22 mouse cellular contexts compared by ENCODE assay signal in the genomic region with DNA sequence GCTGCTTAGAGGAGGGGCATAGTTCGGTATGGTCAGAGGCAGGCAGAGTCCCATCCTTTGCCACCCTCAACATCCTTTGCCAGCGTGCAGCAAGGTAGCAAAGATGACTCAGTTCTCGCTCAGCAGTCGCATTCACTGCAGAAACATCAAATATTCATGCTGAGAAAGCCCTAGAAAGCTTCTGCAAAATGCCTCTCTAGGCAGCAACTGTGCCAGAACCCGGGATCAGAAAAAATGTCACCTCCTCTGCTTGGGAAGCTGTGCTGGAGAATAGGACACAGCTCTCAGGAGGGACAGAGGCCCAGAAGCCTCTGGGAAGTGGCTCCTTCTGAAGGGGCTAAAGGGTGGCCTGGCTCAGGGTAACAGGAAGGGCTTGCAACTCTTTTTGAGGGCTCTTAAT. TPM values are rescaled to one million over a fixed set of nuclear protein-coding genes. Genes with fewer than 3 reads are reported as not detected.
A peak's percentile ranks its signal among the peaks of the same experiment; 100 is the strongest.
DNase-seq lines count a peak whose midpoint lies in the region; ATAC-seq lines count a peak whose summit lies in the region.
"Had no signal": no experiment of that assay in that cellular context is flagged by ENCODE, and none has a peak within 500 bp of the region (broad histone marks: within the 10 kb centered on the region; RNA-seq: fewer than 3 reads in every experiment).

No protein-coding gene starts in this region.

- intact Hi-C loops in left cerebral cortex, postnatal 10 days (cut with DNase I) = no loop called here

- no peak for DNase-seq in frontal cortex, postnatal 14 days (ENCODE audit: low spot score in 2 of 2)
- DNase-seq in left cerebral cortex, adult 18-20 months (ENCODE audit: low spot score in 2 of 2) = peak; percentile 12 to 16
- no peak for DNase-seq in left cerebral cortex, postnatal 10 days (ENCODE audit: extremely low spot score in 1 of 2, low spot score in 2 of 2)
- DNase-seq in right cerebral cortex, adult 18-20 months = peak; percentile 32
- DNase-seq in right cerebral cortex, postnatal 4 days = no peak
- DNase-seq in cerebellum, adult 9-11 months = no peak
- DNase-seq: adrenal gland, postnatal 10 days; B cell, adult 2 months; cerebellum, adult 11-12 months; cerebellum, adult 9-10 months; cerebellum, postnatal 36 days; gastrocnemius, postnatal 36 days; heart, adult 18-20 months; heart, postnatal 14 days had no signal

- ATAC-seq in frontal cortex, adult (ENCODE audit: low TSS enrichment) = peak; percentile 93
- ATAC-seq: CD4-positive, CD25-positive, alpha-beta regulatory T cell, adult 4 months; forebrain, embryonic 16.5 days; hindbrain, postnatal 0 days had no signal

RNA-seq across cellular contexts. Expression of a gene that starts 2.7 kb away (rescaled TPM):
- total RNA-seq in left cerebral cortex, adult 18-20 months (2021) = not detected
- total RNA-seq in left cerebral cortex, postnatal 10 days (2021) = not detected
- total RNA-seq: adrenal gland, postnatal 10 days; adrenal gland, postnatal 4 days; G1E; gastrocnemius, adult 8-10 months; gastrocnemius, postnatal 36 days; heart, adult 18-20 months; heart, postnatal 14 days; hematopoietic stem cell, adult 5-6 weeks; hindbrain, postnatal 0 days had no signal

RNA-seq across cellular contexts. Expression of a gene that starts 56.7 kb away (rescaled TPM):
- 10 to 100 TPM; 15.8 to 16.8 TPM for total RNA-seq in left cerebral cortex, adult 18-20 months (2021)
- 10 to 100 TPM; 13.6 to 14.4 TPM for total RNA-seq in left cerebral cortex, postnatal 10 days (2021)

Comparison
In these comparisons a context has a peak if more than half of its experiments do, and no peak if none do; other contexts are left out.
1. DNase-seq: peak in left cerebral cortex, adult 18-20 months (2 of 2) and right cerebral cortex, adult 18-20 months (single experiment); none in frontal cortex, postnatal 14 days (0 of 2), left cerebral cortex, postnatal 10 days (0 of 2), right cerebral cortex, postnatal 4 days (single experiment) and cerebellum, adult 9-11 months (single experiment).